ENCODE assay signal across 8 mouse cellular contexts in the genomic region with DNA sequence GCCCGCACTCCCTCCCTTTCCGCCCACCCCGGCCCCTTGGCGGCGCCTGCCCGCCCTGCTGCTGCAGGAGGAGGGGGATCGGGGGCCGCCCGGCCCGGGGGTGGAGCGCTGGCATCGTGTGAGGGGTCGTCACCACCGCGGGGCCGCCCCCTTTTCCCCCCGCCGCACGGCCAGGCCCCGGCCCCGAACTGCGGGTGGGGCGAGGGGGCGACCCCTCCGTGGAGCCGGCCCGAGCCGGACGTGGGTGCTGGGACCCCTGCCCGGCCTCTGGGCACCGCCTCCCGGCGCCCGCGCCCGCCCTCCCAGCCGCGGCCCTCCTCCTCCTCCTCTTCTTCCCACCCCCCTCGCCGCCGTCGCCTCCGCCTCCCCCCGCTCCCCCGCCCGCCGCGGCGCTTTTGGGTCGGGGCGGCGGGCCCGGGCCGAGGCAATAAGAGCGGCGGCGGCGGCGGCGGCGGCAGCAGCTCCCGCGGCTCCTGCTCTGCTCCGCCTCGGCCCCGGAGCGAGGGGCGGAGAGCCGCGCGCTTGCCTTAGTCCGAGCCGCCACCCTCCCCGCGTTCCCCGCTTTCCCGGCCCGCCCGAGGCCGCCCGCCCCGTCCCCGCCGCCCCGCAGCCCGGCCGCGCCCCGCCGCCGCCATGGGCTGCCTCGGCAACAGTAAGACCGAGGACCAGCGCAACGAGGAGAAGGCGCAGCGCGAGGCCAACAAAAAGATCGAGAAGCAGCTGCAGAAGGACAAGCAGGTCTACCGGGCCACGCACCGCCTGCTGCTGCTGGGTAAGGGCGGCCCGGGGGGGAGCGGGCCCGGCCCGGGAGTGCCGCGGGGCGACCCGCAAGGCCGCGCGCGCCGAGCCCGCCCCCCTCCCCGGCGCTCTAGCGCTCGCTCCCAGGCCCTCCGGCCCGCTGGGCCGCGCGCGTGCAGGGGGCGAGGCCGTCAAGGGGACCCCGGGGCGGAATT. TPM values are rescaled to one million over a fixed set of nuclear protein-coding genes. Genes with fewer than 3 reads are reported as not detected.
A peak's percentile ranks its signal among the peaks of the same experiment; 100 is the strongest.
DNase-seq lines count a peak whose midpoint lies in the region; ATAC-seq and TF ChIP-seq lines count a peak whose summit lies in the region.

No protein-coding gene starts in this region.

- H3K9me3 ChIP-seq in ES-E14 (ENCODE audit: control insufficient read depth, insufficient read depth, low read depth, low read length), result no peaks in the 10 kb centered on the region
- H3K9me3 ChIP-seq in forebrain, embryonic 16.5 days (ENCODE audit: control insufficient read depth, low read length), result no peaks in the 10 kb centered on the region

- in situ Hi-C loops in ES-E14 (cut with MboI; ENCODE audit: low sequenced_read_pairs in 2 of 2, unreplicated experiment in 2 of 2), result no loop called here

- H3K27me3 ChIP-seq in cerebellum, adult 2 months (ENCODE audit: control insufficient read depth, insufficient read depth, low read length), result no peaks in the 10 kb centered on the region
- H3K27me3 ChIP-seq in forebrain, embryonic 16.5 days (replicated peaks; ENCODE audit: control insufficient read depth, insufficient read depth, low read length), result no peaks in the 10 kb centered on the region

- H3K36me3 ChIP-seq in ES-E14 (ENCODE audit: control insufficient read depth, insufficient read depth, low read length, poor library complexity, severe bottlenecking), result no peaks in the 10 kb centered on the region; the same call in 1 of the 2 replicates
- H3K36me3 ChIP-seq in forebrain, embryonic 16.5 days (ENCODE audit: control insufficient read depth, insufficient read depth), result no peaks in the 10 kb centered on the region

- peak; percentile 25; the same call in 1 of the 2 replicates for TF ChIP-seq POLR2A in cerebellum, adult 2 months (IDR thresholded peaks at IDR 0.05; ENCODE audit: borderline replicate concordance, insufficient read depth, low read length)

- TF ChIP-seq CTCF in cerebellum, adult 2 months (IDR thresholded peaks at IDR 0.05; ENCODE audit: borderline replicate concordance, insufficient read depth, low read depth, low read length), result no peak

- H3K27ac ChIP-seq in ES-E14 (ENCODE audit: insufficient read depth, low read depth, low read length, poor library complexity, severe bottlenecking), result peak overlapping the region; percentile 40; the same call in 1 of the 2 replicates
- peak overlapping the region; percentile 96 for H3K27ac ChIP-seq in cerebellum, adult 2 months (ENCODE audit: insufficient read depth, low read length)
- peak overlapping the region; percentile 98 for H3K27ac ChIP-seq in forebrain, embryonic 16.5 days (ENCODE audit: low read length)

- peak; percentile 74 for ATAC-seq in forebrain, embryonic 16.5 days

- peak overlapping the region; percentile 91 for H3K9ac ChIP-seq in ES-E14 (ENCODE audit: insufficient read depth, low read depth, low read length, poor library complexity, severe bottlenecking)
- peak overlapping the region; percentile 85 for H3K9ac ChIP-seq in forebrain, embryonic 16.5 days (replicated peaks; ENCODE audit: low read depth, low read length)

- under 1% methylated on average over 99 of the region's 131 CpGs for WGBS in cerebellum, adult 2 months
- under 1% methylated on average over 54 of the region's 131 CpGs for WGBS in forebrain, embryonic 16.5 days

- H3K4me1 ChIP-seq in ES-E14 (ENCODE audit: control insufficient read depth in 2 of 2, insufficient read depth in 2 of 2, low read length in 2 of 2, poor library complexity in 1 of 2), result peaks cover 1 to 9% of the 10 kb centered on the region in 2 experiments; a peak in 2 of 4 replicates
- H3K4me1 ChIP-seq in cerebellum, adult 2 months (ENCODE audit: control insufficient read depth, insufficient read depth, low read length), result peaks cover 3% of the 10 kb centered on the region; the same call in 1 of the 2 replicates
- peaks cover 41% of the 10 kb centered on the region for H3K4me1 ChIP-seq in forebrain, embryonic 16.5 days (replicated peaks; ENCODE audit: control insufficient read depth, insufficient read depth, low read length)

- no peak for DNase-seq in ES-E14 (ENCODE audit: low read depth, low spot score)
- peak; percentile 79 to 80 for DNase-seq in cerebellum, adult 2 months
- DNase-seq in heart, postnatal 4 days, result peak; percentile 90
- DNase-seq in layer of hippocampus, postnatal 14 days (ENCODE audit: low spot score in 2 of 2), result peak; percentile 79 to 83
- peak; percentile 87 for DNase-seq in lung, postnatal 14 days
- peak; percentile 52 for DNase-seq in retina, postnatal 7 days (ENCODE audit: low read depth, low spot score)
- DNase-seq in urinary bladder, adult 18-20 months (ENCODE audit: low spot score in 2 of 2), result peak; percentile 74 to 76

- H3K4me2 ChIP-seq in forebrain, embryonic 16.5 days (ENCODE audit: low read length), result peak overlapping the region; percentile 49

- H3K4me3 ChIP-seq in ES-E14 (ENCODE audit: insufficient read depth in 1 of 2, low read depth in 1 of 2, low read length in 2 of 2, poor library complexity in 1 of 2, severe bottlenecking in 1 of 2), result peak overlapping the region; percentile 65 to 97
- H3K4me3 ChIP-seq in cerebellum, adult 2 months (replicated peaks; ENCODE audit: insufficient read depth, low read depth, low read length), result peak overlapping the region; percentile 84
- peak overlapping the region; percentile 93 for H3K4me3 ChIP-seq in forebrain, embryonic 16.5 days (replicated peaks; ENCODE audit: low read length)

TF ChIP-seq in ES-E14, 5 proteins besides CTCF, POLR2A, EP300 and RAD21:
- no peak for TF ChIP-seq ZC3H11A (IDR thresholded peaks at IDR 0.05; ENCODE audit: borderline replicate concordance, low read depth, low read length)
- TF ChIP-seq HCFC1 (IDR thresholded peaks at IDR 0.05; ENCODE audit: borderline replicate concordance, insufficient read depth, low read length), result no peak
- no peak for TF ChIP-seq ZNF384 (IDR thresholded peaks at IDR 0.05; ENCODE audit: low read depth, low read length)
- TF ChIP-seq CHD2 (IDR thresholded peaks at IDR 0.05; ENCODE audit: low read depth, low read length), result no peak
- TF ChIP-seq MAFK (IDR thresholded peaks at IDR 0.05; ENCODE audit: insufficient read depth, low read depth, low read length), result no peak

RNA-seq across cellular contexts. Expression of gene Gm20721, which starts 16.6 kb away (rescaled TPM):
- 15.6 and 17.7 TPM in 2 replicates for total RNA-seq in ES-E14 (2012; rRNA removed)
- 0.06 and 0.07 TPM in 2 replicates for polyA plus RNA-seq in cerebellum, adult 2 months (2012; rRNA removed)
- 11.4 and 13.5 TPM in 2 replicates for polyA plus RNA-seq in forebrain, embryonic 16.5 days (2015; fragmentation: Nextera tagmentation; extraction: Ambion mirVana)
- 1 to 10 TPM; 2.2 to 3.4 TPM for total RNA-seq in heart, postnatal 4 days (2021)
- 1 to 10 TPM; 2.6 to 2.8 TPM for total RNA-seq in layer of hippocampus, postnatal 14 days (2021)

RNA-seq across cellular contexts. Expression of gene Gnas, which starts 45.8 kb away (rescaled TPM):
- 196 and 202 TPM in 2 replicates for total RNA-seq in ES-E14 (2012; rRNA removed)
- 2,758 and 2,923 TPM in 2 replicates for polyA plus RNA-seq in cerebellum, adult 2 months (2012; rRNA removed)
- polyA plus RNA-seq in forebrain, embryonic 16.5 days (2015; fragmentation: Nextera tagmentation; extraction: Ambion mirVana), result 1,187 and 1,213 TPM in 2 replicates
- total RNA-seq in heart, postnatal 4 days (2021), result 1,000 to 10,000 TPM; 1,794 to 1,822 TPM
- 1,000 to 10,000 TPM; 1,917 to 1,971 TPM for total RNA-seq in layer of hippocampus, postnatal 14 days (2021)

Comparison
In these comparisons a context has a peak if more than half of its experiments do, and no peak if none do; other contexts are left out.
1. H3K27ac ChIP-seq: peak in every context shown above with its lines; median percentile 98 in forebrain, embryonic 16.5 days; 96 in cerebellum, adult 2 months; 40 in ES-E14.